Mouse (Mus musculus) embryonic stem cell, embryonic (primary cell): ENCODE data around the gene Gm9999.

Experiments
- CTCF ChIA-PET, 4 experiments: fragments of 300-600 bp in 2 of 4; fragments of 350-600 bp in 2 of 4; sonication (Branson Sonifier 250); formaldehyde crosslinking; loops; one replicate each; lab custom pipeline; 2022; ENCODE audit warnings: inconsistent platforms in 2 of 4; lab: Charles Lee
- POLR2A ChIA-PET, 4 experiments: fragments of 300-600 bp in 2 of 4; fragments of 350-600 bp in 2 of 4; sonication (Branson Sonifier 250); formaldehyde crosslinking; loops; one replicate each; lab custom pipeline; 2022; ENCODE audit warnings: antibody characterized with exemption in 4 of 4, inconsistent platforms in 1 of 4; lab: Charles Lee

Gene Gm9999

DNA sequence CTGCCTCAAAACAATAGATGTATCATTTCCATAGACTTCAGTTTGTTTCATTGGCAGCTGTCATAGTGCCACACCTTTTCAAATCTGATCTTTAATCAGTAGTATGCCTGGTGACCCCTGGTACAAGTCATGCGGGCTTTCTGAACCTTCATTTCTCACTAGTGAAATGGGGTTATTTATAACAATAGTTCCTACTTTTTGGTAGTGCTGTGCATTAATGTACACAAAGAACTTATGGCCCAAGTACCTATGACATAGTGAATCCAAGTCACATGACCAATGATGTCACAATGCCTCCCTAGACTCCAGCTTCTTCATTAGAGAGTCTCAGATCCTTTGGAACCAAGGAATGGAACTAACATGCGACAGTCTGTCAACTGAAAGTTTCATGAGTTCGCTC is at the start of gene Gm9999:
Gene Gm9999, plus strand, starts transcription at position 301 of the 400 bp plus-strand sequence.
- POLR2A ChIA-PET, result no interaction called here
- CTCF ChIA-PET, result no interaction called here

DNA sequence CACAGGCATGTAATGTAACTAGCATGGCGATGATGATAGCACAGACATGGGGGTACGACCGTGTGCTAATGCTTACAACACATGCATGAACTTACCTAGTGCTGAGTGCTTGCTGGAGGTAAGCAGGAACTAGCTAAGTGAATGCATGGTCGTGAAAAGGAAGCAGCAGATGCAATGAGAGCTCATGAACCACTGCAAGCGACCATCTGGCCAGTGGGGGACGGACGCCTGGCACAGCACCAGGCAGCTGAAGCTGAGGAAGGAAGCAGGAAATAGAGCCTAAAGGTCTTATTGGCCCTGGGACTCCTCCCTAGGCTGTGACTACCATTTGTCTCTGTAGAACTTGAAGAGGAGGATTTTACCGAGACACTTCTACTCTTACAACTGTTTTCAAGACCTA is 48.6 kb upstream of the Gm9999 start:
- POLR2A ChIA-PET, result interaction anchor here in 1 of 4 experiments (1.4 kb wide), 1 partner anchor 17 kb away, joined by 3 read pairs; no protein-coding TSS in a partner anchor
- CTCF ChIA-PET, result no interaction called here

DNA sequence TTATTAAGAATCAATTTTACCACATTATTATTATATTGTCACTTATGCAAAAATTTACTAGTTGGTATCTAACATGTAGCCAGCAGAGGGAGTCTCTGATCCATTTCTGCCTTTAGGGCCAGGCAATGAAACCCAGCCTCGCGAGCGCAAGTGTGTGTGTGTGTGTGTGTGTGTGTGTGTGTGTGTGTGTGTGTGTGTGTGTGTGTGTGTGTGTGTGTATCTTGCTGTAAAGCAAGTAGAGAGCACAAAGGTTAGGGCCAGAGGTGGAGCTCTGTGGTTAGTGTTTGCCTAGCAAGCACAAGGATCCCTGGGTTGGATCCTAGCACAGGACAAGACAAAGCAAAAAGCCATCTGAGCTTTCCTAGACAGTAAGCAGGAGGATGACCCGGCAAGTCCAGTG is 47.5 kb upstream of the Gm9999 start:
- ChIA-PET CTCF (interaction anchor here in 3 of 4 experiments (0.6 to 0.7 kb wide), 4 partner anchors 14 to 1147 kb away, joined by 3 to 5 read pairs (median 4); no protein-coding TSS in a partner anchor), POLR2A (interaction anchor here in 1 of 4 experiments (0.9 kb wide), 1 partner anchor 25 kb away, joined by 4 read pairs; no protein-coding TSS in a partner anchor)

DNA sequence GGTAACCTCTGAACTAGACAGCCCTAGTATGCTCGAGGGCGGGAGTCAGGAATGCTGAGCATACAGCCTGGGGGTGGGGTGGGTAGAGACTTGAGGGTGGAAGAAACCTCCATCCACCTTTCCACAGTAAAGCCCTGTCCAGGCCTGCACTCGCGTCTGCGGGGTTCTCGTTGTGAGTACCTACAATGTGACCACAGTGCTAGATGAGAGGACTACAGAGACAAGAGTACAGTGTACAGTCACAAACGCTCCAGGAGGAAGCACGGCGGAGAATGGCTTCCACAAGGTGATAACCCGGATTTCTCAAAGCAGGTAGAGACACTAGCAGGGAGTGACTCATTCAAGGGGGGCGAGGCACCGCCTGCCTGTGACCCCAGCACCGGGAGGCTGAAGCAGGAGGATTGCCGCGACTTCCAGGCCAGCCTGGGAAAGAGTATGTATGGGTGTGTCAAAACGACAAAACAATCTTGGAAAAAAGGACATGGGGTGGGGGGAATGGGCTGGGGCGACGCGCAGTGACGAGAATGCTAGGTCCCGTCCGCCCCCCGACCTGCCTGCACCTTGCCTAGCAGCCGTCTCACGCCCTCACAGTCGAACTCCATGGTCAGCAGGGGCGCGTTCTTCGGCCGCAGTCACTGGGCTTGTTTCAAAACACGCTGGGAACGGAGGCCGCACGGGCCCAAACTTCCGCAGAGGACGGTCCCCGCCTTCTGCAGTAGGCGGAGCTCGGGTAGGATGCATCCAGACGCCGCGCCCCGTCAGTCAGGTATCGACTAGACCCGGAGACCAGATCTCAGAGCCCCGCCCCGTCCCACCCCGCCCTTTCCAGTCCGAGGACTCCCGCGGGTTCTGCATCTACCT is 25.3 kb upstream of the Gm9999 start, which contains the start of gene Uevld:
Gene Uevld, minus strand, starts transcription at position 697 of the 861 bp plus-strand sequence.
- ChIA-PET CTCF (interaction anchor here in 3 of 4 experiments (0.5 to 0.9 kb wide), 12 partner anchors 16 to 1010 kb away, joined by 3 to 10 read pairs (median 3); partner anchors contain the start of gene Saal1 (in 1 of the 3)), POLR2A (interaction anchor here in 3 of 4 experiments (0.6 to 1.6 kb wide), 19 partner anchors 9 to 218 kb away, joined by 3 to 7 read pairs (median 3); partner anchors contain the start of genes Tsg101 (in 3 of the 3), Spty2d1 (in 1 of the 3) and Tmem86a (in 1 of the 3))

DNA sequence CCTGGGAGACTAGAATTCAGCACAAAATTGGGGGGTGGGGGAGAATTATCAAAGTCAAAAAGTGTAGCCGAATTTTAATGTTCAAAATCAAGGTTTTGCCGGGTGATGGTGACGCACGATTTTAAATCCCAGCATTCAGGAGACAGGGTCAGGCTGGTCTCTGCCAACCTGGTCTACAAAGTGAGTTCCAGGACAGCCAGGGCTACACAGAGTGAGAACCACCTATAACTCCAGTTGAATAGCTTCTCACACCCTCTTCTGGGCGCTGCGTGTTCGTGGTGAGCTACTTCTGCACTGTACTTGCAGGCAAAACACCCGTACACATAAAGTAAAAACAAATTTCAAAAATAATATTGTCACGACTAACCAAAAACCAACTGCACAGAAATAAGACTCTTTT is 24.5 kb upstream of the Gm9999 start:
- ChIA-PET POLR2A (interaction anchor here in 3 of 4 experiments (0.7 to 1.6 kb wide), 14 partner anchors 10 to 105 kb away, joined by 3 to 7 read pairs (median 4); partner anchors contain the start of genes Tsg101 (in 2 of the 3), Spty2d1 (in 1 of the 3) and Tmem86a (in 1 of the 3)), CTCF (interaction anchor here in 3 of 4 experiments (0.5 to 0.9 kb wide), 9 partner anchors 16 to 1011 kb away, joined by 3 to 10 read pairs (median 3); partner anchors contain the start of gene Saal1 (in 1 of the 3))

DNA sequence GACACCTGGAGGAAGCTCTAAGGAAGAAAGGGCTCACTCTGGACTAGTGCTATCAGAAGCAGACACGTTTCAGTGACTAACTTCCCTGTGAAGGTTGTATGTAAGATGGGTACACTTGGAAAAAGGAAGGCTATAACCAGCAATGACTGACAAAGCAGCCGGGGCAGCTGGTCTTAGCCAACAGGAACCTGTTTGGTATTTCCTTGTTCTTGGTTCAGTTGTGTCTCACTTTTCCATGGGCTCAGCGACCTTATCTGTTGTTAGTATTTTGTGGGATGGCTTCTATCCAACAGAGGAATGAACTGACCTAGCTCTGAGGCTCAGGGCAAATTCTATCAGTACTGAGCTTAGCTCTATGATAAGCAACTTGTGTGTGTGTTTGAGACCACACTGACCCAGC is 22.4 kb upstream of the Gm9999 start:
- ChIA-PET POLR2A (interaction anchor here in 2 of 4 experiments (1.1 to 2.3 kb wide), 2 partner anchors 25 to 41 kb away, joined by 4 to 5 read pairs; partner anchors contain the start of gene Tsg101 (in 1 of the 2)), CTCF (interaction anchor here in 1 of 4 experiments (1.1 to 1.2 kb wide), 2 partner anchors 38 to 59 kb away, joined by 3 read pairs; no protein-coding TSS in a partner anchor)

DNA sequence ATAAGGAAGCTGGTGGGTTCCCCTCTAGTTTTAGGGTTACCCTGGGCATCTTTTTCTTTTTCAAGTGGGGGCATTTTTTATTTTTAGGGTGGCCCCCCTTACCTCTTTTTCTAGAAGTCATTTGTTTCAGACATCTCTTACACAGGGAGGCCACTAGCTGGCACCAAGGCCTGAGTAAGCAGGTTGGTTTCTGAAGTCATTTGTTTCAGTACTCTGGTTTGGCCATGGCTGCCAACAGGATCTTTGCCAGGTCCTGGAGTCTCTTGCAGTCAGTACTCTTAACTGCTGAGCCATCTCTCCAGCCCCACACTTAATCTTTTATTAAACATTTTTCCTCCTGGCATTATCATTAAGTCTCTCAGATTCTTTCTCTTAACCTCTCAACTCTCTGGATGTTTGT is 21.2 kb upstream of the Gm9999 start:
- ChIA-PET POLR2A (interaction anchor here in 1 of 4 experiments (2.3 kb wide), 1 partner anchor 42 kb away, joined by 5 read pairs; the partner anchor contains the start of gene Tsg101), CTCF (interaction anchor here in 3 of 4 experiments (0.5 to 1.6 kb wide), 4 partner anchors 27 to 115 kb away, joined by 3 to 8 read pairs (median 3); no protein-coding TSS in a partner anchor)

DNA sequence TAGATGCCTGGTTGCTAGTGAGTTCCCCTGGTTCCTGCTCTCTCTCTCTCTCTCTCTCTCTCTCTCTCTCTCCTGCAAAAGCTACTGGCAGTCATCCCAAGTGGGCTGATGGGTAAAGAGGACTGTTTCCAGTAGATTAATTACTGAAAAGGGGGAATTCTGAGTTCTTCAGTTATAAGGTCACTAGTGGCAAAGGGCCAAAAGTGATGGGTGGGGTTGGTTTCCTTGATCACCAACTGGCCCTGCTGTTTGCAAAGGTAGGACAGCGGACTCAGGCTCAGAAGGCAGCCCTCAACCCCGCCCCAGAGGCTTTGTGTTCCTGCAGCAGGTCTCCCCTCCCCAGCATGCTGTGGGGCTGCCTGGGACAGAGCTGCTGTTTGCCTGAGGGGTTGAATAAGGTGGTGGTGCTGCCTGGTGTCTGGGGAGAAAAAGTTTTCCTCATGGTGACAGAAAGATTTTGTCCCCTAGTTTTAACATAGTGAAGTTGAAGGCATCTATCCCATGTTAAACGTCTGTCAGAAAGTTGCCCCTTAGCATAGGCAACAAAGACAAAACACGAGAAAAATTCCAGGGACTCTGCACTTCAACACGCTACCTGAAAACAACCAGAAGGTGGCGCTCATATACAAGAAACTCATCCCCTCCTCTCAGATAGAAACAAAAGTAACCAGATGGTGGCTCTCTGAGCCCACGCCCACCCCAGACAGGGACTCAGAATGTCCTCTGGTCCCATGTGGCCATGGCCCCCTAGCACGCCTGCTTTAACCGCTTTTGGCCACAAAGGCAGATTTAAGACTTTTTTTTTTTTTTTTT is 20.4 kb upstream of the Gm9999 start:
- CTCF ChIA-PET, result interaction anchor here (0.6 to 1.9 kb wide), 12 partner anchors 26 to 188 kb away, joined by 3 to 7 read pairs (median 3); no protein-coding TSS in a partner anchor
- POLR2A ChIA-PET, result interaction anchor here in 2 of 4 experiments (0.7 to 2.3 kb wide), 2 partner anchors 43 to 181 kb away, joined by 3 to 5 read pairs; partner anchors contain the start of gene Tsg101 (in 1 of the 2)

DNA sequence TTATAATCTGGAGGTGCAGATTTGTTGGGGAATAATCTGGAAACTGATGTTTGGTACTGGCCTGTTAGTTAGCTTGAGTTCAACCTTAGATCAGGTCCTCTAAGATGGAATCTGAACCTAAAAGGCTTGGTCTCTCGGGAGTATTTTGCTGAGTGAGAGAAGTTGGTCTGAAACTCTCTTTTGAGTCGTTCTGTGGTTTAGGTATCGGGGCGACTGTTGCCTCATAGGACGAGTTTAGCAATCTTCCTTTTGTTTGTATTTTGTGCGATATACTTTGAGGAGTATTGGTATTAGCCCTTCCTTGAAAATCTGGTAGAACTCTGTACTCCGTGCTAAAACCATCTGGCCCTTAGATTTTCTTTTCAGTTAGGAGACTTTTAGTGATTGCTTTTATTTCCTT is 19.3 kb upstream of the Gm9999 start:
- POLR2A ChIA-PET, result no interaction called here

DNA sequence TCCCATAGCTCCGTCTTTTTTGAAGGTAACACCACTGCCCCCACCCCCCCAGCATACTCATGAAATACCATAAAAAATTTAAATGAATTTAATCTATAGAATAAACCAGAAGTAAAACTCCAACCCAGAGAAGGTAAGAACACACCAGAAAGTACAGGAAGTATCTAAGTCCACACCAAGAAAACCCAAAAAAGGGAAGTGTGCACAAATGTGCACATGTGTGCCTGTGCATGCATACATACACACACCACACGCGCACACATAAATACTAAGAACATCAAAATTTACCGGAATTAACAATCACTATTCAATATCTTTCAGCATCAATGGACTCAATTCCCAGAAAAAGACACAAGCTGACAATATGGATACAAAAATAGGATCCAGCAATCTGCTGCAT is 13.5 kb upstream of the Gm9999 start:
- POLR2A ChIA-PET, result interaction anchor here in 1 of 4 experiments (0.6 kb wide), 1 partner anchor 26 kb away, joined by 3 read pairs; no protein-coding TSS in a partner anchor
- CTCF ChIA-PET, result no interaction called here

More for the DNA sequence above, 19.3 kb upstream of the Gm9999 start:
- CTCF ChIA-PET, result interaction anchor here in 2 of 4 experiments (1.5 to 1.9 kb wide), 2 partner anchors 52 to 187 kb away, joined by 7 read pairs; no protein-coding TSS in a partner anchor

DNA sequence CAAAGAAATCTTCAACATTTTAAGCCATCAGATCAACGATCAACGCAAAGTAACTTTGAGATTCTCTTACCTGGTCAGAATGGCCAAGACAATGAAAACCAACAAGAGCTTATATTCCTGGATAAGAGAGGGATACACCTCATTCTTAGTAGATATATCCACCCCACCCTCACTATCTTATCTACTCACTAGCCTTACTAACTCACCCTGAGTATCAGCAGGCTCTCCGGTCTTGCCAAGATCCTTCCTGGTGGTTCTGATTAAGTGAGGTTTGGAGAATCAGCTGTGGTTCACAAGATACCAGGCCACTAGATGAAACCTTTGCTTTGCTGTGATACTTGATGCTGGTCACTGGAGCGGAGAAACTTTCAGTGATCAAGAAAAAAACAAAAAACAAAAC is 8.7 kb upstream of the Gm9999 start:
- CTCF ChIA-PET, result interaction anchor here in 1 of 4 experiments (0.6 kb wide), 1 partner anchor 19 kb away, joined by 3 read pairs; no protein-coding TSS in a partner anchor
- POLR2A ChIA-PET, result no interaction called here

DNA sequence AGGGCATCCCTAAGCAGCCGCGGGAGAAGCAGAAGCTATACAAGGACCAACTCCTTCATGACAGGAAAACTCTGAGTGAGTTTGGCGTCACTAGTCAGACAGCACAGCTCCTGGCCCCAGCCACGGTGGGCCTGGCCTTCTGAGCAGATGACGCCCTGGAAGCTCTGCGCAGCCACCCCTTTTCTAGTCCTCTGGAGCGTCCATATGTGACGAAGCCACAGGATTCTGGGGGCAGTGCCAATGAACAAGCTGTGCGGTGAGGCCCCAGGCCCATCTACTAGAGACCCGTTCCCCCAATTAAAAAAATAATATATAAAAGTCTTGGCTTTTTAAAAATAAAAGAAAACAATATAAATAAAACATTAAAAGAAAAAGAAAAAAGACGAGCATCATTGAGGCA is 7.9 kb upstream of the Gm9999 start:
- ChIA-PET POLR2A (no interaction called here), CTCF (interaction anchor here in 1 of 4 experiments (0.6 to 1.5 kb wide), 3 partner anchors 41 to 180 kb away, joined by 3 read pairs; no protein-coding TSS in a partner anchor)

DNA sequence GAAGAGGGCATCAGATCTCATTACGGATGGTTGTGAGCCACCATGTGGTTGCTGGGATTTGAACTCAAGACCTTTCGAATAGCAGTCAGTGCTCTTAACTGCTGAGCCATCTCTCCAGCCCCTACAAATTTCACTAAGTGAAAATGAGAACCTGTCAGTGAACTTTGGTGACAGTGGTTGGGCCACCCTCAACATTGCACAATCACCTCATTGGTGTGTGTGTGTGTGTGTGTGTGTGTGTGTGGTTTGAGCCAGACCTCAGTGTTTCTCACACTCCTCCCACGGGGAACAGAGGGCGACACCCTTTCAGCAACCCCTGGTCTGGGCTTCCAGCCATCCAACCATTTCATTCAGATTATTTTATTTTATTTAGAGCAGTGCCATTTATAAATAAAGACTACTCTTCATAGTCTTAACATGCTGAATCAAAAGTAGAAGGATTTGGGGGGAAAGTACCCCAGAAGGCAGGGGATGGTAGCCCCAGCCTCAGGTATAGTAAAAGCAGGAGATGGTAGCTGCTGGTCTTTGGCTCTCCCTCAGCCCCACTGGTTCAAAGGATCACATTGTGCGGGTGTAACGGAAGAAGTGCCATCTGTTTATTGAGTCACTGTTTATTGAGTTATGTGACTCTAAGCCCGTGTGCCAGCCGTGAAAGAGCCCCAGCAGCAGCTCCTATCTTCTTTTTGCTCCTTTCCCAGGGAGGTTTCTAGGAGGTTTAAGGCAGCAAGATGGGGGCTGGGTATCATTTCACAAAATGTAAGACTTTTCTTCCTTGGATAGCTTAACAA is 2.5 kb downstream of the Gm9999 start:
- ChIA-PET CTCF (interaction anchor here in 1 of 4 experiments (0.7 kb wide), 1 partner anchor 98 kb away, joined by 3 read pairs; no protein-coding TSS in a partner anchor), POLR2A (interaction anchor here in 2 of 4 experiments (0.9 to 1.2 kb wide), 2 partner anchors 12 to 23 kb away, joined by 3 read pairs; partner anchors contain the start of gene Spty2d1 (in 1 of the 2))

DNA sequence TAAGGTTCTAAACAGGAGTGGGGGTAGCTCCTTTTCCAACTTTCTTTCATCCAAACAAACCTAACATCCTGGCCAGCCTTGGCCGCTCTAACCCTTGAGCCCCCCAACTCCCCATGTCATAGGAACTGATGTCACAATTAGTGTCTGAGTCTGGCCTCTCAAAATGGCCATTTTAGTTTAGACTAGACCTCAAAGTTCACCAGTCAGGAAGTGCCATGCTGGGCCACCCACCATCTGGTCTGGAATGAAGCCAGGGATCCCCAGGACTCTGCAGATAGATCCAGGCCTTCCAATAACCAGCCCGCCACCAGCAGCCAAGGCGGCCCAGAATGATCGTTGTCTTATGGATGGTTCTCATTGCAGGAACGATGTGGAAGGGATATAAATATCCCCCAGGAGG is 3.3 kb downstream of the Gm9999 start:
- ChIA-PET POLR2A (interaction anchor here in 2 of 4 experiments (0.9 to 1.2 kb wide), 2 partner anchors 12 to 22 kb away, joined by 3 read pairs; partner anchors contain the start of gene Spty2d1 (in 1 of the 2)), CTCF (no interaction called here)

DNA sequence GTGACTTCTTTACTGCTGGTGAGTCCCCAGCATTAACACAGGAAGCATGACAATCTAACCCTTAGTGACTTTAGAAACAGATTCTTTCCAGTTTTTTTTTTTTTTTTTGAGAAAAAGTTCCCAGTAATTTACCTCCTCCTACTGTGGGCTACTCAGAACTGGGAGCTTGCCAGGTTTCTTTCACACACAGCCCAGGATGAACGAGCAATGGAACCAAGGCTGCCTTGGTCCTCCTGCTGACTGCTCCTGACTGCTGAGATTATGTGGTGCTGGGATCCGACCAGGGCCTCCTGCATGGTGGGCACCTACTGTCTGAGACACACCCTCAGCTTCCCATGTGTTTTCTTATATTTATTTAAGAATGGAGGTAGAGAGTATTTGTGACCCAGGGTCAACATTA is 3.7 kb downstream of the Gm9999 start:
- CTCF ChIA-PET, result no interaction called here

DNA sequence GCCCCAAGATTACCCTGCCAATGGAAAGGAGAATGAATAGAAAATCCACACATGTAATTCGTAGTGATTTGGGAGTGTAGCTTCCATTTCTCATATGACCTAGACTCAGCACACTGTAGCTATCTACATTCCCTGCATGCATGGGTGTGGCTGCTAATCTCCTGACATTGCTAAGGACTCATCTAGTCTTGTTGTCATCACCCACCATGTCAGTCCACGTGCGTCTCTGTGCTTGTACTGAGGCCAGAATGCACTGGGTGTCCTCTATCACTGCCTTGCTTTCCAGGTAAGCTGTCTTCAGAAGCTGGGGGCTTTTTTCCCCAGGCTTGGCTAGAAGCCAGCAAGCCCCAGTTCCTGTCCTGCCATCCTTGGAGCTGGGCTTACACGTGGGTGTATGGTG is 6.0 kb downstream of the Gm9999 start:
- ChIA-PET POLR2A (interaction anchor here in 1 of 4 experiments (1.1 kb wide), 1 partner anchor 18 kb away, joined by 4 read pairs; no protein-coding TSS in a partner anchor), CTCF (interaction anchor here in 2 of 4 experiments (0.7 to 0.8 kb wide), 2 partner anchors 27 to 367 kb away, joined by 3 read pairs; no protein-coding TSS in a partner anchor)

More for the DNA sequence above, 3.7 kb downstream of the Gm9999 start:
- POLR2A ChIA-PET, result interaction anchor here in 1 of 4 experiments (1.2 kb wide), 1 partner anchor 11 kb away, joined by 3 read pairs; no protein-coding TSS in a partner anchor
